Mouse (Mus musculus) cerebral cortex, adult 2 months (tissue): ENCODE data around the gene Gmpr2.

Experiments
- WGBS: fragments of 180-500 bp; shearing (Covaris S2); methylation state at CpG from one replicate; pipeline ENCODE4 v1.1.7; 2018; 5-methylcytosine and 5-hydroxymethylcytosine counted together

Gmpr2 gene

DNA sequence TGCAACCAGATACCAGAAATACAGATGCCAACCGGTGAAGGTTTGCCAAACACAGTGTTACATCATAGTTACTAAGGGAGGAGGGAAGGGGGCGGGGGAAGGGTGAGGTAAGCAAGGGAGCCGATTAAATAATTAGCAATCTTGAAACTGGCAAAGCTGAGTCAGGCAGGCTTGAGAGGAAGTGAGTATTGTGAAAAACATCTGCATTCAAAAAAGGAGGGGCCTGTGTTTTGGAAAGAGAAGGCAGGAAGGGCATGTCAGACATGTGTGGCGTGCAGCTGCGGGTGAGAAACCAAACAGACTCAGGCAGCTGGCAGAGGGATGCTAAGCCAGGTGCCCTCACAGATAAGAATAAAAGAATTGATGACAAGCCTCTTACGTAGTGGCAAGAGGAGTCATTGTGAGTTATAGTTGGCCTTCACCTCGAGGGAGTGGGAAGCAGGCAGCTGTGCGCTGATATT, 52.7 kb downstream of the Gmpr2 start:
- WGBS = 55% methylated on average over 8 of the region's 8 CpGs

DNA sequence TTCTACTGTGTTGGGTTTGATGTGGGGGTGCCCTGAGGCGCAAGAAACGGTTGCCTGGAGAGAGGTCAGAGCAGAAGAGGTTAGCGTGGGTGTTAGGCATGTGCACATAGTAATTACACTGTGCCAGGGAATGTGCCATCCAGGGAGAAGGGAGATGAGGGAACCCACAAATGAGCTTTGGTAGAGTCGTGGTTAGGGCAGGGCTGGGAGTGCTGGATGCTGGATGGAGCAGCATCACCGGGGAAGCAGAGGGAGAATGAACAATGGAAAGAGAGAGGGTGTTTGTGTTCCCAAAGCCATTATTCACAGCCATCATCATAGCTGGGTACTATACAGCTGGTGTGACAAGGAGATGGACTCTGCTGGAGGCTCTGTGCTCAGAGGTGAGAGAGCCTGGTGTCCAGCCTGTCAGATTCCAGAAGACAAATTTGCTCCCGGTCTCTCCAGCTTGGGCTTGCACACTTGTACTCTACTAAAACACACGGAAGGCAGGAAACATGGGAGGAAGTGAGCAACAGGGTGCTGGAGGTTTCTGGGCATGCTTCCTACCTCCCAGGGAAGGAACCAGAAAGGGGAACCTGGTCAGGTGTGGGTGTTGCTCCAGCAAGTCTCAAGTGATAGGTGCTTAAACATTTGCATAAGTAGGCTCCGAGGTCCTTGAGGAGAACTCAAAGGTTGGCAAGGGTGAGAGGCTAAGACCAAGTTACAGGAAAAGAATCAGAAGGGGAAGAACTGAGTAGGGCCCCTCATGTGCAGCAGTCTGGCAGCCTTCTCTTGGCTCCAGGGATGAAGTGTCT, 56.3 kb downstream of the Gmpr2 start:
- 67% methylated on average over 8 of the region's 8 CpGs for WGBS
